Mouse (Mus musculus) cerebellum, adult 2 months (tissue): ENCODE results near the gene Rere.

Experiments
- CTCF ChIP-seq: fragments of 200-500 bp; IDR thresholded peaks from 2 replicates; pipeline ENCODE4 v1.5.1; 2011; ENCODE audit warnings: low read depth, mild to moderate bottlenecking, control low read depth, low read length, moderate library complexity, borderline replicate concordance; ENCODE audit not compliant: insufficient read depth
- POLR2A ChIP-seq: fragments of 200-500 bp; IDR thresholded peaks from 2 replicates; pipeline ENCODE4 v1.6.1; 2011; ENCODE audit warnings: low read length, control low read depth, borderline replicate concordance; ENCODE audit not compliant: insufficient read depth

DNA sequence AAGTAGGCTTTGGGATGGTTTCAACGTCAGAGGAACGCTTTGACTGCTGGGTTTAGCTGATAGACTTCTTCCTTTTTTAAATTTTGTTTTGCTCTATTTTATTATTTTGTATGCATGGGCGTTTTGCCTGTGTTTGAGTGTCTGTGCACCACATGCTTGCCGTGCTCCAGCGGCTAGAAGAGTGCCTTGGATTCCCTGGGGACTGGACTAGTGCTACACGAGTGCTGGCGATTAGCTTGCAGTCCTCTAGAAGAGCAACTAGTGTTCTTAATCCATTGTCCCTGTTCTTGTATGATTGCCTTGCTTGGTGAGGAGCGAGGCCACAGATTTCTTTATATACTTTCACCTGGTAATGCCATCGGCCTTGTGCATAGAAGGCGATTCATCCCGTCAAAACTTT is 122.5 kb downstream of the Rere start:
- TF ChIP-seq CTCF (no peak), POLR2A (no peak)
